Mouse (Mus musculus): ENCODE data around the gene Trpc4.

The Trpc4 gene

GRCm38 (mm10) chr3:54266943-54267342 is 111.1 kb downstream of the Trpc4 start:
- DNase-seq (ENCODE audit: low read depth) = no peak

GRCm38 (mm10) chr3:54269180-54269579 is 113.3 kb downstream of the Trpc4 start:
- no peak for DNase-seq (ENCODE audit: low read depth)

DNA sequence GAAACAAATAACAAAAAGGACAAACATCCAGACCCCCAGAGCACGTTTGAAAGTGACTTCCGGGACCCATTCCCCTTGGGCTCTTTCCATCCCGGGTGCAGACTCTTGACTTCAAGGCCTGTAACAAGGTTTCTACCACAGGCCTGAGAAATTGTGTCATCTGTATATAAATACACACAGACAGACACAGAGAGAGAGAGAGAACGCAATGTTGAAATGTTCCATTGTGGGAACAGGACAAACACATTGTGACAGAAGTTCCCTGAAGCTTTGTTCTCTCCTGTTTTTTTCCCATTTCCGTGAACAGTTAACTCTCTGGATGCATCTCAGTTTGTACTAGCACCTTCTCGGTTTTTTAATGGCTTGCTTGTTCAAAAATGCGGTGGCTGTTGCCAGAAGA is 118.8 kb downstream of the Trpc4 start:
- no peak for DNase-seq (ENCODE audit: low read depth)

- no peak for DNase-seq (ENCODE audit: low read depth)
These were observed 133.9 kb downstream of the Trpc4 start for GRCm38 (mm10) chr3:54289731-54290130.

DNA sequence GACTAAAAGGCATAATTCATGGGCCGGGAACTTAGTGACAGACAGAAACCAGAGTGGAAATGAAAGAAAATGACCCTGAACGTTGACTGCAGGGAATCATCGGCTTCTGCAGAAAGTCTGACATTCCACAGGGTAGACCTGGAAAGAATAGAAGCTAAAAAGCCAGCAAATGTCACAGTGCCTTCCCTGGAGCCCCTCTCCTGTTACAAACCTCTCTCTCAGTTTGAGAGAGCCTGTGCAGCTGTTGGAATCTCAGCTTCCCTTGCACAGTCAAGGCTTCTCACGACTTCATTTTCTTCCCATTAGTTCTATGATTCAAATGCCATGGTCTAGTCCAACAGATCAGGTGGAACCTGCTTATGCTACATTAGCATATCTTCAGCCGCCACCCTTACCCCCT is 154.8 kb downstream of the Trpc4 start:
- DNase-seq (ENCODE audit: low read depth) = no peak

DNA sequence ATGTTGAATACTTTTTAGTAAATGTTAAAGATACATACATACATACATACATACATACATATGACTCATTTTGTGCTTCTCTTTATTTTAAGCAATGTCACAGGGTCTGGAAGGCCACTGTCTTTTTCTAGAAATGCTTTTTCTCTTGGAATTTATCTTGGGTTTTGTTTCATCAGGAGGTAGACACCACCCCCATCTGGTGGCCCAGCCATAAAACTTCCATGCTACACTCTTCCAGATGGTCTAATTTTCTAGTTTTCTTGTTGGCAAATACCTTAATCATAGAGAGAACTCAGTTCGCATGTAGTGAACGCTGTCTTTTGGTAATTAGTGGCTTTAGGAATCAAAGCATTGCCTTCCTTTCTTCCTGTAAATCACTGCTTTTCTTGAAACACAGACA is 158.2 kb downstream of the Trpc4 start:
- no peak for DNase-seq (ENCODE audit: low read depth)

- no peak for DNase-seq (ENCODE audit: low read depth)
These were observed 197.2 kb downstream of the Trpc4 start for GRCm38 (mm10) chr3:54352891-54353652.

GRCm38 (mm10) chr3:54357561-54357960 is 201.7 kb downstream of the Trpc4 start:
- DNase-seq (ENCODE audit: low read depth) = no peak

DNA sequence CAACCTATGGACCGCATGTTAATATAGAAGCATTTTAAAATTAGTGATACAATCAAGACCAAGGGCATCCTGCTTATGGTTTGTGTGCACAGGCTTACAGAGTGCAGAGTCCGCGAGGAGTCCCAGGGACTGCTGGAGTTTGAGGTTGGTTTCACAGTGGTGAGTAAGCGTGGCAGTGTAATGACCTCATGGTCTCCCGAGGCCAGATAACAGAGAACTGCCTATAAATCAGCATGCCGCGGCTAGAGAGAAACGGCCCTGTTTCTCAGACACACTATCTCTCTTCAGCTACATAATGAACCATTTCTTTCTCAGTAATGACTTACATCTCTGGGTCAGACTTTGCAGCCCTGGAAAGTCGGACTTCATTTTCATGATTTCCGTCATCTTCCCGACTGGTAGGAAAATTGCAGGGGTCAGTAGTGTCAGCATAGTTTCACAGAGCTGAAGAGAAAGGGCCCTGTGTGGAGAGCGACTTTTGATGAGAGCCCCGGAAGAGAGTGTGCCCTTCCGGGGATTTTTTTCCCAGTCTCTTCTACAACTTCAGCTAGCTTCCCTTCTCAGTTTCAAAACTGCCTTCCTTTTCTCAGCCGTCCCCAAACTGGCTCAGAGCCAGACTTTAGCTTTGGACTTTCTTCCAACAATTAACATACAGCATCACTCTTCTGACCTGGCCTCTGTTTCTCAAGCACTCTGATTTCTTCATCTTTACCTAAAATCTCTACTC is 202.8 kb downstream of the Trpc4 start:
- DNase-seq (ENCODE audit: low read depth) = peak; percentile 70

DNA sequence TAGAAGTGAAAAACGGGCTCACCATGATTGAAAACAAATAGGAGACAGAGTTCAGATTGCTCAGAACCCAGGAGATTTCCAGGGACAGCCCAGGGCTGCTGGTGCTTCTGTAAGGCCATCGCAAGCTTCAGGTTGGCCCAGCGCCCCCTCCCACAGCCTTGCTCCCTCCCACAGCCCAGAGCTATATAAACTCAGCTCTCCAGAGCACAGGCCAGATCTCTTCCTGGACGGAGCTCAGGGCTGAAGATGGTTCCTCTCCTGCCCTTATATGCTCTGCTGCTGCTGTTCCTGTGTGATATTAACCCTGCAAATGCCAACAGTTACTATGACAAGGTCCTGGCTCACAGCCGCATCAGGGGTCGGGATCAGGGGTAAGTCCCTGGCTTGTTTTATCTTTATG is 205.1 kb downstream of the Trpc4 start, which contains the start of gene Postn:
Postn (plus strand) TSS at position 213 of the 400 bp plus-strand sequence.
- DNase-seq (ENCODE audit: low read depth) = no peak

DNA sequence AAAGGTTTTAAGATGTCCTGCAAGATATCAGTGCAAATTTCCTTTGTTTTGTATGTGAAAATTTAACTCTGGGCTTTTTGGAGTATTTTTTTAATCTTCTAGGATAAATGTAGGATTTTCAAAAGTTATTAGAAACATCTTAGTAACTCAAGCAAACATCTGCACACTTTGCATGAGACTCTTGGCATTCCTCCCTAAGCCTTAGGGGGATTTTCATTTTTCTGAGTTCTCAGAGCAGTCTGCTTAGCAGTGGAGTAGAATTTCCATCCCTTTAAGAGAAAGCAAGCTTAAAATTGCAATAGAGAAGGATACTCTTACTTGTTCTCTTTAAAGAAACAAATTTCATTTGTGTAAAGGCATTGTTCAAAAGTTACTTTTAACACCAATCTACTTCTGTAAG is 205.8 kb downstream of the Trpc4 start:
- no peak for DNase-seq (ENCODE audit: low read depth)

Measured in fibroblast of lung, adult 2 months (primary cell).